Mouse (Mus musculus): ENCODE measurements at regions not wholly inside any gene's neighbourhood (a gene's known extent, or its start where the extent isn't known, plus 50 kb on each side); places are given as distances from the start of the nearest gene placed in this dataset.

DNA sequence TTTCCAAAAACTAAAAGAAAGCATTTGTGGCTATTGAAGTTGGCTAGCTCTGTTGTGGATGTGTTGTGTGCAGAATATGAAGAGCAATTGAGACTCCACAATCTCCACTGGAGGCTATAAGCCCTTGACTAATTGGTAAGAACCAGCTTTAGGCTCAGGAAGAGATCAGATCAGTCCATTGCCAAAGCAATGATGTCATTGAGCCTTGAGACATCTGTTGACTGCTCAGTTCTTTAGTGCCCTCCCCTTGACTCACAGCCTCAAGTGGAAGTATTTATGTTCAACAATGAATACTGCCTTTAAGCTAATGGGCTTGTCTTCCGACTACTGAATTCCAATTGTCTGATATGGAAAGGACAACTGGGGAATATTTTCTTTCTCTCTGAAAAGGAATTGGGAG, 2090.6 kb downstream of the 4930444P10Rik start:
- Histone ChIP-seq H3K4me3 (ENCODE audit: insufficient read depth, low read length) (no peak overlapping the region), H3K4me1 (ENCODE audit: control insufficient read depth, insufficient read depth, low read length) (peaks cover 3% of the 10 kb centered on the region; the same call in 1 of the 2 replicates), H3K27ac (ENCODE audit: insufficient read depth, low read length) (no peak overlapping the region)
- TF ChIP-seq CTCF (IDR thresholded peaks at IDR 0.05; ENCODE audit: borderline replicate concordance, insufficient read depth, low read length), result no peak
- no peak for TF ChIP-seq POLR2A (IDR thresholded peaks at IDR 0.05; ENCODE audit: low read depth, low read length)

DNA sequence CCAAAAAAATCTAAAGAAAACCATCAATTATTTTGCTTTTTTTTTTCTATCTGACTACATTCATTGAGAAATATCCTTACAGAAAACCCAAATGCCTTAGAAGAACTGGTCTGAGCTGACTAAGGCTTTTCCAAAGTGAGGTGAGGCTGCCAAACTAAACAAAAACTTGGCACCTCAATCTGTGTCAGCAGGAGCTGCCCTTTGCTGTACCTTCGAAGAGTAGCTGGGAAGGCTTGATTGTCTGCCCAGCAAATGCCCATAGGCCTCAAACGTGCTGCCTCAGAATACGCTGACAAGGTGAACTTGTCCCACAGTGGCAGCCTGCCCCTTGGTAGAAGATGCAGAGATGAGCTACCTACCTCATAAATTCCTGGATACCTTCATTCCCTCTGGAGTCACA, 2091.7 kb downstream of the 4930444P10Rik start:
- Histone ChIP-seq H3K4me3 (ENCODE audit: insufficient read depth, low read length) (no peak overlapping the region), H3K27ac (ENCODE audit: insufficient read depth, low read length) (no peak overlapping the region), H3K4me1 (ENCODE audit: control insufficient read depth, insufficient read depth, low read length) (peaks cover 3% of the 10 kb centered on the region; the same call in 1 of the 2 replicates)
- TF ChIP-seq CTCF (IDR thresholded peaks at IDR 0.05; ENCODE audit: borderline replicate concordance, insufficient read depth, low read length) (no peak), POLR2A (IDR thresholded peaks at IDR 0.05; ENCODE audit: low read depth, low read length) (no peak)

DNA sequence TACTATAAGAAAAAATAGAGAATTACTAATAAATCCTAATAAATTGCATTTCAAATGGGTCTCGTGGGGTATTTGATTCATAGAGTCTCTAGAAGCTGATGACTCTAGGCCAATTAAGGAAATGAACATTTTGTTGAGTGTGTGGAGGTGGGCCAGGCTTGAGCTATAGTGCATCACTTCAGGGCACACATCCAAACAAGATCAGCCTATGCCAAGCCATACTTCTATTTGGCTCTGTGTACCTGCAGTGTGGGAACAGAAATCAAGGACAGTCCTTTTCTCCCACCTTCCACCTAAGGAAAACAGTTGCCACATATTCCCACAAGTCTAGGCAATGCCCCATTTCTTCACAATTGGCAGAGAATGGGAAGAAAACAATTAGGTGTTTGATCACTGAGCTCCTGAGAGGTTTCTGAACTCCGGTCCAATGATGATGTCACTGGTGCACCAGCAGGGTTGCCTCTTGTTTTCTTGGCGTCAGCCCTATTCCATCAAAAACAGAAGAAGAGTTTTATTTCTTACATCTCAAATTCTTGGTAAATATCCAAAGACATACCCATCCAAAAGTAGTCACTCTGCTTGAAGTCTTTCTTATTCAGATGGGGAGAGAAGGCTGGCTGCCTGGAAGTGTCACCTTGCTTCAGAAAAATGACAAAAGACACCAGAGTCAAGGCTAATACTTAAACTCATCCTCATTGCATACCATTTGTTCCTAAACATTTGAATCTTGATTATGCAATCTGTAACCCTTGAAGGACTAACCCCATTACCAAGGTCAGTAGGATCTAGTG, 2092.3 kb downstream of the 4930444P10Rik start:
- Histone ChIP-seq H3K4me1 (ENCODE audit: control insufficient read depth, insufficient read depth, low read length) (peaks cover 3% of the 10 kb centered on the region; the same call in 1 of the 2 replicates), H3K4me3 (ENCODE audit: insufficient read depth, low read length) (no peak overlapping the region), H3K27ac (ENCODE audit: insufficient read depth, low read length) (no peak overlapping the region)
- TF ChIP-seq CTCF (IDR thresholded peaks at IDR 0.05; ENCODE audit: borderline replicate concordance, insufficient read depth, low read length) (no peak), POLR2A (IDR thresholded peaks at IDR 0.05; ENCODE audit: low read depth, low read length) (no peak)

DNA sequence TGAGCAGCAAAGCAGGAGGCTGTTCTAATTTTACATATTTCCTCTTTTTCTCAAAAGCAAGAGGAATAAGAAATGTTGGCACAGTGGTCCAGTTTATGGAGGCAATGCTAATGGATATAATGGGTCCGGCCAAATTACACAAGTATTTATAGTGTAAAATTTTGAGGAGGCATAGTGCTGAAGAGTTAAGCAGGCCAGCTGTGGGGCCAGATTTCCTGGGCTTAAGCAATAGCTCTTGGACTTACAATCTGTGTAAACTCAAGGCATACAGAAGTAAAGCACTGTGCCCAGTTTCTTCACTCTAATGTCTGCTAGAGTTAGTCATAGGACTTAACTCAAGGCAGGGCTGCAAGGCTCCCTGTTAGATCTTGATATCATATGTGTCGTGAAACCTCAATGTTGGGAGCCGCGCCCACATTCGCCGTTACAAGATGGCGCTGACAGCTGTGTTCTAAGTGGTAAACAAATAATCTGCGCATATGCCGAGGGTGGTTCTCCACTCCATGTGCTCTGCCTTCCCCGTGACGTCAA, 2094.9 kb downstream of the 4930444P10Rik start:
- no peak overlapping the region for H3K4me3 ChIP-seq (ENCODE audit: insufficient read depth, low read length)
- no peak overlapping the region for H3K27ac ChIP-seq (ENCODE audit: insufficient read depth, low read length)
- H3K4me1 ChIP-seq (ENCODE audit: control insufficient read depth, insufficient read depth, low read length), result peaks cover 3% of the 10 kb centered on the region; the same call in 1 of the 2 replicates
- TF ChIP-seq CTCF (IDR thresholded peaks at IDR 0.05; ENCODE audit: borderline replicate concordance, insufficient read depth, low read length) (no peak), POLR2A (IDR thresholded peaks at IDR 0.05; ENCODE audit: low read depth, low read length) (no peak)

DNA sequence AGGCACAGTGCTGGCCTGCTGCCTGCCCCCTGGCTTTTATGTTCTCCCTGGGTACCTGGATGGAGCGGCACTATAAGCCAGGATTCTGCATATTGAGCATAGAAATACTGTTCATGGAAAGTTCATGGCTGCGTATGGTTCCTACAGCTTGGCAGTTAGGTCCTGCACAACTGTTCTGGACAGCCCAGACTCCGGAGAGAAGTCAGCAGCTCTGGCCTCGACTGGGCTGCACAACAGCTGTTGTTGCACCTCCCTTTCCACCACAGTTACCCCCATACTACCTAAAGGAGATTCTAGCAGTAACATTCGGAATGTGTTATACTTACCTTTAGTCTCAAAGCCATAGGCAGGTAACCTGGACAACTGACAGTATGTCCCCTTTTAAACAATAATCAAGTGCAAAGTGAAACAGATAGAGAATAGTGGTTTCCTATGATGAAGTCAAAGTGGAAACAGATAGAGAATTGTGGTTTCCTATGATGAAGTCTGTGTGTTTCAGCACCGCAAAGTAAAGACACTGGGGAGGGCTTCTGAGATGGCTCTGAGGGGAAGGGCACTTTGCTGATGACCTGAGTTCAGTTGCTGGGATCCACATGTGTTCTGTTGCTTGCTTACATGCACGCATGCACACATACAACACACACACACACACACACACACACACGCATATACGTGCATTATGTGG, 2099.2 kb downstream of the 4930444P10Rik start:
- Histone ChIP-seq H3K27ac (ENCODE audit: insufficient read depth, low read length) (no peak overlapping the region), H3K4me3 (ENCODE audit: insufficient read depth, low read length) (no peak overlapping the region), H3K4me1 (ENCODE audit: control insufficient read depth, insufficient read depth, low read length) (no peaks in the 10 kb centered on the region)
- TF ChIP-seq CTCF (IDR thresholded peaks at IDR 0.05; ENCODE audit: borderline replicate concordance, insufficient read depth, low read length) (no peak), POLR2A (IDR thresholded peaks at IDR 0.05; ENCODE audit: low read depth, low read length) (no peak)

DNA sequence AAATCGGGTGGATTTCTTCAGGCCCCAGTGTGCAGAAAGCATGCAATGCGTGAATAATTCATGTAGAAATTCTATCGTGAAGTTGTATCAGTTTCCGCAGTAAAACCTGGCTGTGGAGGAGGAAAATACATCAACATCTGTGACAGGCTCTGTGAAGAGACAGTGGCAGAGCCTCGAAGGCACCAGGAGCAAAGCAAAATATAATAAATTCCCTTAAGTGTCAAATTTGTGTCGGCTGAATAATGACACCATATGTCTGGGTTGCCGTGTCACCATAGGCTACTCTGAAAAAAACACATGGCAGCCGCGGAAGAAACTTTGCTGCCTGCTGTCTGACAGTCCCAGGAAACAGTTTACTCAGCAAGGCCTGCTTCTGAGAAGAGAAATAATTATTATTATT, 2100.1 kb downstream of the 4930444P10Rik start:
- Histone ChIP-seq H3K4me3 (ENCODE audit: insufficient read depth, low read length) (no peak overlapping the region), H3K27ac (ENCODE audit: insufficient read depth, low read length) (no peak overlapping the region), H3K4me1 (ENCODE audit: control insufficient read depth, insufficient read depth, low read length) (no peaks in the 10 kb centered on the region)
- TF ChIP-seq POLR2A (IDR thresholded peaks at IDR 0.05; ENCODE audit: low read depth, low read length), result no peak

DNA sequence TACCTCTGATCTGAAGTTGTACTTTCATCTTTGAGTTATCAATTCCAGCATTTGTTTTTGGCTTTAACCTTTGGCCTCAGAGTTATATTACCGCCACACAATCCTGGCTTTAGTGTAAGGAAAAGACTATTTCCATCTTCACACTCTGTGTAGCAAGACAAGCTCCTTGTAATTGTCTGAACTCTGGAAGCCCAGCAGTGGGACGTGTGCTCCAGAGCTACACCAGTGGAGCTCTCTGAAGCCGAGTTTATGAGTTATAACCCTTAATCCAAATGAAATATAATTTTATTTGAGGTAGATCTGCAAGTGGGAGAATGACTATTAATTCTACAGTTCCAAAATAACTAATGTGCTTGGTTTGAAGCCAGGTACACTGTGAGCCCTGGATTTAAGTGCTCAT, 2103.8 kb downstream of the 4930444P10Rik start:
- Histone ChIP-seq H3K4me3 (ENCODE audit: insufficient read depth, low read length) (no peak overlapping the region), H3K27ac (ENCODE audit: insufficient read depth, low read length) (no peak overlapping the region), H3K4me1 (ENCODE audit: control insufficient read depth, insufficient read depth, low read length) (no peaks in the 10 kb centered on the region)
- TF ChIP-seq CTCF (IDR thresholded peaks at IDR 0.05; ENCODE audit: borderline replicate concordance, insufficient read depth, low read length) (no peak), POLR2A (IDR thresholded peaks at IDR 0.05; ENCODE audit: low read depth, low read length) (no peak)

DNA sequence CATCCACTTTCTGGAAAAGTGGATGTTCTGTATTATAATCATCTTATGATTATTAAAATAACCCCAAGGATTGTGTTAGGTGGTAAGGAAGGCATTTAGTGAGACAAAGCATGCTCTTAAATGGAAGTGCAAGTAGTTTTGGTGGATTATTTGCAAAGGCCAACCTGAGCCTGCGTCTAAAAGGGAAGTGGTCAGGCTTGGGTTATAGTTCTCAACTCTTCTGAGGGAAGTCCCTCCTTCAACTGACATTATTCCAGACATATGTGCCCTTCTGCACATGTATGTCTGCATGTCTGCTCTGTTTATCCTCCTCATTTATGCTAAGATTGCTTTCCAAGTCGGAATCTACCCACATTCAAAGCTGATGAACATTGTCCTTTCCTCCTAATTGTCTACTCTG, 2108.3 kb downstream of the 4930444P10Rik start:
- TF ChIP-seq POLR2A (IDR thresholded peaks at IDR 0.05; ENCODE audit: low read depth, low read length), result no peak
- no peak for TF ChIP-seq CTCF (IDR thresholded peaks at IDR 0.05; ENCODE audit: borderline replicate concordance, insufficient read depth, low read length)
- Histone ChIP-seq H3K4me1 (ENCODE audit: control insufficient read depth, insufficient read depth, low read length) (no peaks in the 10 kb centered on the region), H3K27ac (ENCODE audit: insufficient read depth, low read length) (no peak overlapping the region), H3K4me3 (ENCODE audit: insufficient read depth, low read length) (no peak overlapping the region)

DNA sequence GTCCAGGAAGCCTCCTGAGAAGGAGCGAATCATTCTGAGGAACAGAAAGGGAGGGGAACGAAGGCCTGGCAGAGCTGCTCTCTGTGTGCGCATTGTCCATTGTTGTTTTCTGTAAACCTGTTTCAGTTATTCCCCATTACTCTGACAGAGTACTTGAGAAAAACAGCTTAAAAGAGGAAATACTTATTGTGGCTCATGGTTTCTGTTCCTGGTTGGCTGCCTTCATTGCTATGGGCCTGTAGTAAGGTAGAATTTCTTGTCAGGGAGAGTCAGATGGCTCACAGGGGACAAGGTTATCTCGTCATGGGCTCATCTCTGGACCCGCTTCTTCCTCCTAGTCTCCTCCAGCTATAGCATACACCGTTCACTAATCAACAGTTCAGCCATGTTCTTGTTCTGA, 2112.9 kb downstream of the 4930444P10Rik start:
- Histone ChIP-seq H3K4me3 (ENCODE audit: insufficient read depth, low read length) (no peak overlapping the region), H3K4me1 (ENCODE audit: control insufficient read depth, insufficient read depth, low read length) (no peaks in the 10 kb centered on the region), H3K27ac (ENCODE audit: insufficient read depth, low read length) (no peak overlapping the region)
- TF ChIP-seq POLR2A (IDR thresholded peaks at IDR 0.05; ENCODE audit: low read depth, low read length) (no peak), CTCF (IDR thresholded peaks at IDR 0.05; ENCODE audit: borderline replicate concordance, insufficient read depth, low read length) (no peak)

DNA sequence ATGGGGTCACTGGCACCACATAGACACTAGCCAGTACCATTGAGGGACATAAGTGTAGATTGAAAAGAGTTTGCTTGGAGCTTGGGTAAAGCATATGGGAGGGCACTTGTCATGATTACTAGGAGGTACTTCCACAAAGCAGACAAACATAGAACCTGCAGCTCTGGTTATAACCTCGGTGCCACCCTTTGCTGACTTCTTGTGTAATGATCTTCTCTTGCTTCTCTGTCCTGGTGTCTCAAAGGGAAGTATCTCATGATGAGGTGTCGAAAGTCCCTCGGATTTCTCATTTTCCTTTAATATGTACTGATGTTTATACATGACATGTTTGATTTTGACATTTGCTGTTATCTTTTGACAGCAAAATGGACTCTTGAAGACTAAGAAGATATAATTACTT, 2114.5 kb downstream of the 4930444P10Rik start:
- H3K27ac ChIP-seq (ENCODE audit: insufficient read depth, low read length), result no peak overlapping the region
- no peak overlapping the region for H3K4me3 ChIP-seq (ENCODE audit: insufficient read depth, low read length)
- H3K4me1 ChIP-seq (ENCODE audit: control insufficient read depth, insufficient read depth, low read length), result no peaks in the 10 kb centered on the region
- TF ChIP-seq POLR2A (IDR thresholded peaks at IDR 0.05; ENCODE audit: low read depth, low read length), result no peak
- no peak for TF ChIP-seq CTCF (IDR thresholded peaks at IDR 0.05; ENCODE audit: borderline replicate concordance, insufficient read depth, low read length)

All from embryonic fibroblast, embryonic 13.5 days (primary cell).